Mouse (Mus musculus) right cerebral cortex, postnatal 10 days (tissue): ENCODE data around the gene Syngr3.
"Not testable (repeated sequence)": the region's sequence is repeated elsewhere in the genome, so short reads cannot be mapped to it uniquely, and the experiment has no call there.

Experiments used
- DNase-seq, 2 experiments: peaks; one replicate each; pipeline ENCODE4 v3.0.0; 2021; ENCODE audit warnings: low spot score in 2 of 2

Syngr3 gene

DNA sequence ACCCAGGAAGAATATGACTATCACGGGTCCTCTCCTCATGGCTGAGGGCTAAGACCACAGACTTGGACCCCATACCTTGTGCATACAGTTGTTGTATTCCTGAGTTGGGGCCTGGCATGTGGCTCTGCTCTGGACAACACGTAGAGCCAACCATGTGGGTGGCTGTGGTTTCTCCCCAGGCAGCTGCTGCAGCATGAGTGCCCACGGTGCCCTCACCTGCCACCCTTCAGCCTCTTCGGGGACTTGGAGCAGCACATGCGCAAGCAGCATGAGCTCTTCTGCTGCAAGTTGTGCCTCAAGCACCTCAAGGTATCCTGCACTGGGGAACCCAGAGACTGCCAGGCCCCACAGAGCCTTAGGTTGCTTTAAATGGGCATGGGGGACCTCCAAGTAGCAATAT, 12.9 kb downstream of the Syngr3 start:
- no peak for DNase-seq

DNA sequence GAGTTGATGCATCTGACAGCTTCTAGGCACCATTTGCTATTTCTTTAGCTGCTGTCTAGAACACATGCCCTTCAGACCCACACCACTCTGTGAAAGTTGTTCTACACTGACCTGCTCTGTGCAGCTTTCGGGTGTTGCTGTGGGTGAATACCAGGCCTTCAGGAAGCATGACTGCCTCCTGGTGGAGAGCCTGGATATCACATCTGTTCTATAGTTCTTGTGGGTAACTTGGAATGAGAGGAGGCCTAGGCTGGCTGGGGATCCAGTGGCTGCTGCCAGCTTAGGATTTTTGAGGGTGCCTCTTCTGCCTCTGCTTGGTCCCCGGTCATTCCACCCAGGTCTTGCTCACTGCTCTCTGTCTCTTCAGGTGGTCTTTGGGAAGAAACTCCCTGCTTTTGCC, 13.6 kb downstream of the Syngr3 start:
- DNase-seq, result peak; percentile 73 to 80

DNA sequence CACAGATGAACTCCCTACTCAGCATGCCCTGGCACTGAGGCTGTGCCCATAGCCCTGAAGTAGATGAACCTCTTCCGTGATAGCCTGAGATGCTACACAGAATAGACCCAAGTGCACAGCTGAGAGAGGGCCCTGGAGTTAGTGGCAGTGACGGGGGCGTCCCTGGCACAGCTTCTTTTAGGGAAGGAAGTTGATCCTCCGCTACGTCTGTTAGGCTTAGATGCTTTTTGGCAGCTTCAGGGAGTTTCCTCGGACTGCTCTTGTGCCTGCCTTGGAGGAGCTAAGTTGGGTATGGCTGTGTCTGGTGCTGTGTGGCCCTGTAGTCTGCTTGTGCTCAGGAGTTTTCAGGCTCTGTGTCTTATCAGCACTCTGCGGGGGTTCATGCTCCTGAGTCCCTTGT, 15.5 kb downstream of the Syngr3 start:
- DNase-seq, result peak; percentile 63 to 70

- no peak for DNase-seq
Observed at GRCm38 (mm10) chr17:24672141-24672540, 17.6 kb downstream of the Syngr3 start.

DNA sequence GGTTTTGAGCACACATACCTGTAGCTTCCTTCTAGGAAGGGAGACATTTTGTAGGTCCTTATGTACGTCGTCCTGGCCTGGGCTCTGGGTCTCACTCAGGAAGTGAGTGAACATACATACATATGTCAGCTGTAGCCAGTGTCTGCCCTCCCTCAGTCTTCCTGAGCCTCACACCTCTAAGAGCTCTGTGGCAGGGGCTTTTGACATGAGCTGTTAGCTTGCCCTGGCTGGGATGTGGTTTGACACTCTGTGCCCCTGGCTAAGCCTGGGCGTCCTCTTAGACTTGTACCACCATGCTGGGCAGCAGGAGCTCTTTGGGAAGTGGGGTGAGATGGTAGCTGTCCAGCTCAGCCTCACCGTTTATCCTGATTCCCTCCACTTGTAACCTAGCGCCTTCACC, 18.4 kb downstream of the Syngr3 start:
- no peak for DNase-seq

DNA sequence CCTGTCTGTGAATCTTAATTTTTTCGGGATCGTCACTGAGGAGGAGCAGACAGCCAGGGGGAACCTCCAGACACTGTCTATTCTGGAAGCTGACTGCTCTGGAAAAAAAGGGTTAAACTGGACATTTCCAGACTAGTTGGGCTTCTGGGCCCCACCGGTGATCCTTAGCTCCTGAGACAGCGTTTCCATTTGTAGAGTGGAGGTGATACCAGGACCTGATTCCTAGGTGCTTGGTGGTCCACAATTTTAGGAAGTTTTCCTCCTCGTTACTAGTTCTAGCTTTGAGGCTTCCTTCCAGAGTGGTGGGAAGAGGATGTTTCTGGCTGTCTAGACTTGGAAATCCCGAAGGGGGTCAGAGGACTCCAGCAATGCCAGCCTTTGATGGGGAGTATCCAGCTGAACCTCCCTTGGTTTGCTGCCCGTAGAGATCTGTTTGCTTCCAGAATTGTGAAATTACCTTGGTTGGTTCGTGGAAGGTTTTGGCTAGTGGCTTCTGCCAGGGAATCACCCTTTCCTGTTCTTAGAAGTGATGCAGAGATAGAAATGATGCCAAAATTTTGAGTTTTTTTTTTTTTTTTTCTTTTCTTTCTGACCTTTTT, 19.4 kb downstream of the Syngr3 start:
- no peak for DNase-seq

DNA sequence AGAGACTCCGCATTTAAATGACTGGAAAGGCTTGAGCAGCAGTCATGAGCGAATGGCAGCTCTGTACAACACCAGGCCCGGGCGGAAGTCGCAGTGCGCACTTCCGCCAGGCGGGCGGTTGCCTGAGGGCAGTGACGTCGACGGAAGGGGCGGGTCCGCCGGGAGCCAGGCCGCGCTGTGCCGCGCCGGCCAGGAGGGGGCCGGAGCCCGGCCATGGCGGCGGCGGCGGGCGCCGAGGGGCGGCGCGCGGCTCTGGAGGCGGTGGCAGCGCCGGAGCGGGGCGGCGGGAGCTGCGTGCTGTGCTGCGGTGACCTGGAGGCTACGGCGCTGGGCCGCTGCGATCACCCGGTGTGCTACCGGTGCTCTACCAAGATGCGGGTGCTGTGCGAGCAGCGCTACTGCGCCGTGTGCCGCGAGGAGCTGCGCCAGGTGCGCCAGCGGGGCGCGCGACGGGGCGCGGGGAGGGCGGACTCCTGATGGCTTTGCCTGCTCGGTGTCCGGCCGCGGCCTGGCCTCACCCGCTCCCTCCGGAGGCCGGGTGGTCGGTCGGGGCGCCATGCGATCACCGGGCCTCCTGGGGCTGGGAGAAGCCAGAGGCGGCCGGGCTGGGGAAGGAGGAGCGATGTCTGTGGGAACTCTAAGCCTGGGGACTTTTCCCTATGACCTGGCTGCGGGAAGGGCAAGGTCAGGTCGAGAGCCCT, 20.1 kb downstream of the Syngr3 start, which contains the start of gene Zfp598:
Gene Zfp598, plus strand, starts transcription at position 143 of the 701 bp plus-strand sequence.
- peak; percentile 96 for DNase-seq

DNA sequence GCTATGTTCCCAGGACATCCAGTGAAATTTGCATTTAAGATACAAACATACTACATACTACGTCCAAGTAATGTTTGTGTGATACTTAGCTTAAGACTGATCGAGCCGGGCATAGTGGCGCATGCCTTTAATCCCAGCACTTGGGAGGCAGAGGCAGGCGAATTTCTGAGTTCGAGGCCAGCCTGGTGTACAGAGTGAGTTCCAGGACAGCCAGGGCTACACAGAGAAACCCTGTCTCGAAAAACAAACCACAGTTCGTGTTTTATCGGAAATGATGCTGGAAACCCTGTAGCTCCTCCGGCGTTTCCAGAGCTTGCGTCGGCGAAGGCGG, 20.6 kb downstream of the Syngr3 start:
- not testable (repeated sequence) for DNase-seq

DNA sequence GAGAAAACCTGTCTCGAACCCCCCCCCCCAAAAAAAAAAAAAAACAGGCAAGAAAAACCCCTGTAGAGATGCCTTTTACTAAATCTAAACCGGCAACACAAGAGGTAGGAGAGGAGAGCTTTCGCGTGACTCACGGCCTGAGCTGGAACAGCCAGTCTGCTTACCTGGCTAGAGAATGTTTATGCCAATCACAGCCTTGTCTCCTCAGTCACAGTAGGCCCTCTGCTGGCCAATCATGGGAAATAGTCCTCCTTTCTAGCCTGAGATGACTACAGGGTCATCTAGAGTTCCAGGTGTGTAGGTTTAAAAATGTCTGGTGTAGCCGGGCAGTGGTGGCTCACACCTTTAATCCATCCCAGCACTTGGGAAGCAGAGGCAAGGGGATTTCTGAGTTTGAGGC, 22.3 kb downstream of the Syngr3 start:
- peak in 1 of 2 experiments; percentile 61 for DNase-seq

- not testable (repeated sequence) for DNase-seq
Observed at GRCm38 (mm10) chr17:24667011-24667410, 22.7 kb downstream of the Syngr3 start.

- no peak for DNase-seq
Observed at GRCm38 (mm10) chr17:24658017-24658758, 31.6 kb downstream of the Syngr3 start, which contains the start of gene Npw. Gene Npw (minus strand): TSS chr17:24658457.

GRCm38 (mm10) chr17:24654969-24655368, 34.8 kb downstream of the Syngr3 start:
- DNase-seq, result no peak

DNA sequence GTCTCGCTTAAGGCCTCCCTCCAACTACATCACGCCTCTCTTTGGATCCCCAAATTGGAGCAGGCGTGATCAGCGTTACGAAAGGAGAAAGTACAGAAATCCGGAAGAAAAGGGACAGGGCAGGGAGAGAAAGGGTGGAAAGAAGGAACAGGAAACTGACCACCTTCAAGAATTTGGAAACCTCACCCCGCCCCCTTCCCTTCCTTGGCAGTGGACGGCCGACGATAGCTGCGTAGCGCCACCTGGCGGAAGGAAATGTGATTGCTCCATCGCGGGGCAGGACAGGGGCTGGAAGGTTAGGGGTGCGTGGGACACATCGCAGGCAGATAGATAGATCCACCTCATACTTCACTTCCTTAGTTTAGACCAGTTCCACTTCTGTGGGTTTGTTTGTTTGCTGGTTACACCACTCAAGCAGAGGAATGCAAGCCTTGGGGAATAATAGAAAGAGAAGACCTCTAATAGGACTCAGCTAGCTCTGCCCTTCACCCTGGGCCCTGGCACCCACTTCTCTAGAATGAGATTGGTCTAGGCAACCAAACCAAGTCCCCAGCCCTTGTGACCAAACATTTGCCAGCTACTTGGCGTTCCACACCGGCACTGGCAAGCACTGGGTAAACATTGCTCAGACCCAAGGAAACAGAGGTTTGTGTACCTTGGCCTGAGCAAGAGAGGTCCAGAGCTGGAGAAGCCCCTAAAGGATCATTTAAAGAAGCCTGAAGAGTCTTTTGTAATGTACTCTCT, 35.6 kb downstream of the Syngr3 start:
- peak in 1 of 2 experiments; percentile 73 for DNase-seq

- no peak for DNase-seq
Observed at GRCm38 (mm10) chr17:24651835-24652234, 37.9 kb downstream of the Syngr3 start.

DNA sequence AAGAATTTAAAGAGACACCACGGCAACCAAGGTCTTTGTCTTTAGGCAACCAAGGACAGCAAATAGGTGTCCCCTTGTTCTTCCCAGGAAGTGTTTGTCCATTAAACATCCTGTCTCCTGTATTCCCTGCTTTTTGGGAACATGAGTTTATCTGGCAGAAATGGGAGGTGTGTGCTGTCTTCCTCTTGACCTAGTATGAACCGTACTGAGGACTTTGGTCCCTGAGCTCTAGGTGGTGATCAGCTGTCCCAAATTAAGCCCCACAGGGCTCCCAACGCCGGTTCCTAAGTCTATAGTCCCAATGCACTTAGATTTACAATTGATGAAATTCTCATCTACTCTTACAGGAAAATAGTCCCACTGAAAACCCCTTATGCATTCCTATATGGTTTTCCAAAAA, 39.0 kb downstream of the Syngr3 start:
- no peak for DNase-seq

DNA sequence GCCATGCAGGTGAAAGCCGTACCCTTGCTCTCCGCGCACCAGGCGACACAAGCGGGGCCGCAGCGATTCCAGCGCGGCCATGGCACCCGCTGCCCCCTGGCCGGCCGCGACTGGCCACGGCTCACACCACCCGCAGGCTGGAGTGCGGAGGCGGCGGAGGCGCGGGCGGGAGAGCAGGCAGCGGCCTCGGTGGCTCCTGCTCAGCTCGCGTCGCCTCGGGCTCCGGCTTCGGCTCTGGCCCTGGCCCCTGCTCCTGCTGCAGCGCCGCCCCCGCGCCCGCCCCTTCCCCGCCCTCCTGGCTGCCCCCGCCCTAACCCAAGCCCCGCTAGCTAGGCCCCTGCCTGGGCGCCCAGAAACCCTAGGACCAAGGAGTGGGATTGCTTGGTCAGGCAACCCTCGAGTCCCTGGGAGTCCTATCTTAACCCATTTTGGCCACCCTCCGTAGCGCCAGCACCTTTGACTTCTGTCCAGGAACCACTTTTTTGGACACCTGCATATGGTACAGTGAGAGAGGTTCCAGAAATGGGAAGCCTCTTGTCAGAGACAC, 39.6 kb downstream of the Syngr3 start, which contains the start of gene Slc9a3r2:
Gene Slc9a3r2, minus strand, starts transcription at position 258 of the 547 bp plus-strand sequence.
- DNase-seq, result peak in 1 of 2 experiments; percentile 58

DNA sequence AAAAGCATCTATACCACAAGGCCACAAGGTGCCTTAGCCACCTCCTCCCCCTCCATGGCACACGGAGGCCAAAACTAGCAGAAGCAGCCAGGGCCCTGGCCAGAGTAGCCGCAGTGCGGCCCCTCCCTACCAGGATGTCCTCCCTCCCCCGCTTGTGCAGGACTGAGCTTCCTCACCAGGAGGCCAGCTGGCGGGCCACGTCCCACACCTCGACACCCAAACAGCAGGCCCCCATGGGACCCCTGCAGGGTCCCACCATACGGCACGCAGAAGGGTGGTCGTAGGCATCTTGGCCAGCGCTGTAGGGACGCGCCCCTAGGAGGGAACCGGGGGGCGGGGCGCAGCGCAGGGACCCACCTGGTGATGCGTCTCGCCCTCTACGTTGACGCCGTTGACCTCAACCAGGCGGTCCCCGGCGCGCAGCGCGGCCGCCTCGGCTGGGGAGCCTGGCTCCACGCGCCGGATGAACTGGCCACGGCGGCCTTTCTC, 40.1 kb downstream of the Syngr3 start:
- no peak for DNase-seq

GRCm38 (mm10) chr17:24648731-24649377, 40.9 kb downstream of the Syngr3 start:
- no peak for DNase-seq

DNA sequence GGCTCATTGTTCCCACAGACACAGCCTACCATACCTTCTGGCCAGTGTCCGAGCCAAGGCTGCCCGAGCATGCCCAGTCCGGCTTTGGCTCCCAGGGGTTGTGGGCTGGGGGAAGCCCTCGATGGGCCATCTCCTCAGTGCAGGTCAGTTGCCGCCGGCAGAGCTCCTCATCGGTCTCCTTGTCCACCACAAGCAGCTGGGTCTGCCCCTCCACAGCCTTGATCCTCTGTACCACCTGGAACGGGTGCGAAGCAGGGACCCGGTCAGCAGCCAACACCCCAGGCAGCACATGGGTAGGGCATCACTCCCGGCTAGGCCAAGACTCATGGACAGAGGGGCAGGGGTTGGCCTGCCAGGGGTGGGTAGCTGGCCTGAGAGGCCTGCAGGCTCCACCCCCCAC, 42.3 kb downstream of the Syngr3 start:
- DNase-seq, result no peak

DNA sequence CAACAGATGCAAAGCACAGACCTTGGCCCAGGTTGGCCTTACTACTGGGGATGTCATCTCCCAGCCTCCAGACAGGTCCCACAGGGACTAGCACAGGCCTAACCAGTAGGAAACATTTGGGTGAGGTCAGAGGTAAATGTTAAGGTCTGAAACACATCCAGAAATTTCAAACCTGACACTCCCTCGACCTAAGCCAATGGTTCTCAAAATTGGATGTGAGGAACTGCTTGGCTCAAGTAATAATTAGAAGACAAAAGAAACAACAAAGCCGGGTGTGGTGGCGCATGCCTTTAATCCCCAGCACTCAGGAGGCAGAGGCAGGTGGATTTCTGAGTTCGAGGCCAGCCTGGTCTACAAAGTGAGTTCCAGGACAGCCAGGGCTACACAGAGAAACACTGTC, 43.4 kb downstream of the Syngr3 start:
- DNase-seq, result no peak

GRCm38 (mm10) chr17:24645916-24646315, 43.8 kb downstream of the Syngr3 start:
- no peak for DNase-seq
